Mouse (Mus musculus) ES-Bruce4 (cell line): Measurements from ENCODE around the gene Wdr46. TPM values are rescaled to one million over a fixed set of nuclear protein-coding genes. Genes with fewer than 3 reads are reported as not detected.
"Not testable (repeated sequence)": the region's sequence is repeated elsewhere in the genome, so short reads cannot be mapped to it uniquely, and the experiment has no call there.

Experiments used
- H3K27ac ChIP-seq: 2 replicates; pipeline ENCODE4 v1.5.1; 2012; ENCODE audit warnings: low read length, inconsistent platforms; ENCODE audit not compliant: insufficient read depth
- H3K27me3 ChIP-seq: 2 replicates; pipeline ENCODE4 v1.6.1; 2012; ENCODE audit warnings: mild to moderate bottlenecking, low read length, inconsistent platforms; ENCODE audit not compliant: control insufficient read depth, poor library complexity, insufficient read depth, severe bottlenecking
- H3K36me3 ChIP-seq: 2 replicates; pipeline ENCODE4 v1.6.1; 2012; ENCODE audit warnings: inconsistent platforms, mild to moderate bottlenecking, low read length, moderate library complexity; ENCODE audit not compliant: control insufficient read depth, poor library complexity, insufficient read depth, severe bottlenecking
- H3K4me1 ChIP-seq: one replicate; pipeline ENCODE4 v1.8.1; 2011; ENCODE audit warnings: low read length; ENCODE audit not compliant: control insufficient read depth, insufficient read depth
- H3K4me3 ChIP-seq: 2 replicates; pipeline ENCODE4 v1.5.1; 2011; ENCODE audit warnings: low read depth, mild to moderate bottlenecking, low read length
- H3K9ac ChIP-seq: 2 replicates; pipeline ENCODE4 v1.6.1; 2012; ENCODE audit warnings: low read depth, mild to moderate bottlenecking, inconsistent platforms; ENCODE audit not compliant: poor library complexity, severe bottlenecking
- H3K9me3 ChIP-seq: replicated peaks from 2 replicates; pipeline ENCODE4 v1.6.1; 2012; ENCODE audit warnings: mild to moderate bottlenecking, low read length, inconsistent platforms; ENCODE audit not compliant: control insufficient read depth, poor library complexity, insufficient read depth, severe bottlenecking
- CTCF ChIP-seq: IDR thresholded peaks from one replicate; pipeline ENCODE4 v1.8.1; 2011; ENCODE audit warnings: low read depth, low read length
- EP300 ChIP-seq: IDR thresholded peaks from 2 replicates; pipeline ENCODE4 v1.6.1; 2011; ENCODE audit warnings: low read depth, low read length; ENCODE audit not compliant: insufficient read depth
- POLR2A ChIP-seq: IDR thresholded peaks from one replicate; pipeline ENCODE4 v1.8.1; 2011; ENCODE audit warnings: low read length; ENCODE audit not compliant: insufficient read depth
- polyA plus RNA-seq: library from polyadenylated mRNA; stranded (reverse); fragments of >200 nt; gene quantifications from 2 replicates; pipeline ENCODE4 v1.2.4, GENCODE M21; 2011; ENCODE audit warnings: low read depth; ENCODE audit not compliant: missing spikeins, insufficient read depth, insufficient read length

Gene Wdr46
- polyA plus RNA-seq, 1 experiment = 25.3 TPM

DNA sequence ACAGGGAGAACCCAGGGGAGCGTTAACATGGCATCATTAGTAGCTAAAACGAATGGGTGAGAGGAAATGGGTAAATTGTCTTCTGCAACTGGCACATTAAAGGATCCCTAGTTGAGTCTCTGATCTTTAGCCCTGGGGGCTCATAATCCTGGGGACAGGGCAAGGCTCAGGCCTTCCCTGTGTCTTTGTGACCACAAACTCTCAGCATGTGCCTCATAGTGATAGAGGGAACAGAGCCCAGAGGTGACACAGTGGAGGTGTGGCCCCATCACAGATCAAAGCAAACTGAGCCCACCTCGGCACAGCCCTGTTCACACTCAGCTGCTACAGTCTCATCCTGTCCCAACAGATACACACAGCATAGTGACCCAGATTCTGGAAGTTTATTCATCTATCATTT is 55.2 kb downstream of the Wdr46 start:
- TF ChIP-seq POLR2A (no peak), EP300 (no peak), CTCF (no peak)
- no peaks in the 10 kb centered on the region for H3K4me1 ChIP-seq
- H3K9me3 ChIP-seq = no peaks in the 10 kb centered on the region
- no peak overlapping the region for H3K9ac ChIP-seq
- H3K36me3 ChIP-seq = no peaks in the 10 kb centered on the region
- peaks cover 7% of the 10 kb centered on the region for H3K27me3 ChIP-seq
- H3K27ac ChIP-seq = no peak overlapping the region
- H3K4me3 ChIP-seq = no peak overlapping the region

DNA sequence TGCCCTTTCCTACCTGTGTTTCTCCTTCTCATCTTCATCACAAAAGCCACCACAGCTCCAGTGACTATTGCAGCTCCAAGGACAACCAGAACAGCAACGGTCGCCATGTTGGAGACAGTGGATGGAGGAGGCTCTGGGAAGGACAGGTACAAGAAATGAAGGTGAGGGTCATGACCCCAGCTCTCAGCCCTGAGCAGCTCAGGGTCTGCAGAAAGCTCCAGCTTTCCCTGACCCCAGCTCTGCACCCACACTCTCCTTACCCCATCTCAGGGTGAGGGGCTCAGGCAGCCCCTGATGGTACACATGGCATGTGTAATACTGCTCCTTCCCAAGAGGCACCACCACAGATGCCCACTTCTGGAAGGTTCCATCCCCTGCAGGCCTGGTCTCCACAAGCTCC is 56.6 kb downstream of the Wdr46 start:
- H3K9me3 ChIP-seq, H3K36me3 ChIP-seq, H3K4me1 ChIP-seq, H3K27ac ChIP-seq, H3K27me3 ChIP-seq, H3K4me3 ChIP-seq, H3K9ac ChIP-seq: not testable (repeated sequence)

GRCm38 (mm10) chr17:33998697-33999096 is 58.2 kb downstream of the Wdr46 start:
- H3K36me3 ChIP-seq, H3K4me3 ChIP-seq, H3K27me3 ChIP-seq, H3K4me1 ChIP-seq, H3K9ac ChIP-seq, H3K9me3 ChIP-seq, H3K27ac ChIP-seq: not testable (repeated sequence)

Other genes with a start within 250 kb of the Wdr46 start
- 17.1 and 19.1 TPM in 2 replicates for gene March2, start 222.0 kb upstream of the Wdr46 start, polyA plus RNA-seq
- gene Rab11b, start 180.1 kb upstream of the Wdr46 start, polyA plus RNA-seq = 57.9 and 73.6 TPM in 2 replicates
- gene Angptl4, start 158.8 kb upstream of the Wdr46 start, polyA plus RNA-seq = 3.6 and 3.9 TPM in 2 replicates
- gene Kank3, start 130.1 kb upstream of the Wdr46 start, polyA plus RNA-seq = 40.0 and 44.7 TPM in 2 replicates
- gene Rps28, start 116.1 kb upstream of the Wdr46 start, polyA plus RNA-seq = 3,700 and 3,844 TPM in 2 replicates
- 406 and 464 TPM in 2 replicates for gene Ndufa7, start 116.1 kb upstream of the Wdr46 start, polyA plus RNA-seq
- gene Cd320, start 97.6 kb upstream of the Wdr46 start, polyA plus RNA-seq = 30.6 and 35.7 TPM in 2 replicates
- gene Gm7029, start 66.8 kb upstream of the Wdr46 start, polyA plus RNA-seq = not detected in 2 replicates
- 155 and 186 TPM in 2 replicates for gene Kifc1, start 50.0 kb upstream of the Wdr46 start, polyA plus RNA-seq
- gene Platr17, start 35.5 kb upstream of the Wdr46 start, polyA plus RNA-seq = 16.7 and 19.1 TPM in 2 replicates
- gene Daxx, start 31.2 kb upstream of the Wdr46 start, polyA plus RNA-seq = 40.2 and 42.3 TPM in 2 replicates
- 81.0 and 97.3 TPM in 2 replicates for gene Tapbp, start 24.8 kb upstream of the Wdr46 start, polyA plus RNA-seq
- gene Zbtb22, start 24.8 kb upstream of the Wdr46 start, polyA plus RNA-seq = 14.8 and 20.7 TPM in 2 replicates
- 34.7 and 37.5 TPM in 2 replicates for gene Rgl2, start 11.1 kb upstream of the Wdr46 start, polyA plus RNA-seq
- 146 and 152 TPM in 2 replicates for gene Pfdn6, start 317 bp upstream of the Wdr46 start, polyA plus RNA-seq
- 3.6 and 4.2 TPM in 2 replicates for gene B3galt4, start 10.8 kb downstream of the Wdr46 start, polyA plus RNA-seq
- 18.3 and 19.0 TPM in 2 replicates for gene Vps52, start 15.2 kb downstream of the Wdr46 start, polyA plus RNA-seq
- gene Rps18, start 15.3 kb downstream of the Wdr46 start, polyA plus RNA-seq = 2,174 TPM in 2 replicates
- gene H2-K1, start 59.7 kb downstream of the Wdr46 start, polyA plus RNA-seq = 98.4 and 103 TPM in 2 replicates
- 8.1 and 11.4 TPM in 2 replicates for gene Ring1, start 84.0 kb downstream of the Wdr46 start, polyA plus RNA-seq
- 19.0 and 26.1 TPM in 2 replicates for gene H2-Ke6, start 87.4 kb downstream of the Wdr46 start, polyA plus RNA-seq
- 57.2 and 68.8 TPM in 2 replicates for gene Slc39a7, start 91.0 kb downstream of the Wdr46 start, polyA plus RNA-seq
- gene Rxrb, start 91.2 kb downstream of the Wdr46 start, polyA plus RNA-seq = 37.7 and 38.2 TPM in 2 replicates
- 0.82 and 0.85 TPM in 2 replicates for gene Col11a2, start 98.8 kb downstream of the Wdr46 start, polyA plus RNA-seq
- 1.4 TPM in 1 of 2 replicates, not detected in the other for gene H2-Oa, start 151.7 kb downstream of the Wdr46 start, polyA plus RNA-seq
- gene H2-DMa, start 178.9 kb downstream of the Wdr46 start, polyA plus RNA-seq = 5.9 and 8.3 TPM in 2 replicates
- 190 and 199 TPM in 2 replicates for gene Brd2, start 182.0 kb downstream of the Wdr46 start, polyA plus RNA-seq
- gene H2-DMb2, start 202.6 kb downstream of the Wdr46 start, polyA plus RNA-seq = not detected in 2 replicates
- gene H2-DMb1, start 212.4 kb downstream of the Wdr46 start, polyA plus RNA-seq = 0.65 and 1.1 TPM in 2 replicates
- gene Tap1, start 246.9 kb downstream of the Wdr46 start, polyA plus RNA-seq = 21.6 and 24.6 TPM in 2 replicates
- 8.7 and 10.2 TPM in 2 replicates for gene Psmb9, start 247.1 kb downstream of the Wdr46 start, polyA plus RNA-seq